Mouse (Mus musculus) G1E (cell line): ENCODE data around the gene Cpne7. TPM values are rescaled to one million over a fixed set of nuclear protein-coding genes. Genes with fewer than 3 reads are reported as not detected.

Source experiments
- ATAC-seq: 2 replicates; pipeline ENCODE4 v1.8.0; 2016; ENCODE audit warnings: mild to moderate bottlenecking; ENCODE audit not compliant: insufficient number of reproducible peaks, poor library complexity, low FRiP score, severe bottlenecking; ENCODE audit errors: extremely low read depth
- DNase-seq: peaks from one replicate; pipeline ENCODE4 v3.0.0; 2012; ENCODE audit warnings: low spot score
- H3K27me3 ChIP-seq: 2 replicates; pipeline ENCODE4 v1.6.1; 2012; ENCODE audit warnings: mild to moderate bottlenecking, low read length, inconsistent platforms; ENCODE audit not compliant: insufficient read depth
- H3K36me3 ChIP-seq: replicated peaks from 2 replicates; pipeline ENCODE3; 2012; ENCODE audit warnings: mild to moderate bottlenecking, inconsistent platforms
- H3K4me1 ChIP-seq: 2 replicates; pipeline ENCODE4 v1.6.1; 2012; ENCODE audit warnings: low read depth, low read length, inconsistent platforms, mixed read lengths; ENCODE audit not compliant: insufficient read depth
- H3K4me3 ChIP-seq: 2 replicates; pipeline ENCODE4 v1.5.1; 2012; ENCODE audit warnings: low read depth, mild to moderate bottlenecking, inconsistent platforms, low read length, moderate library complexity, mixed read lengths
- H3K9me3 ChIP-seq: replicated peaks from 2 replicates; pipeline ENCODE4 v1.6.1; 2012; ENCODE audit warnings: inconsistent platforms
- CTCF ChIP-seq: IDR thresholded peaks from 2 replicates; pipeline ENCODE4 v1.5.1; 2012; ENCODE audit warnings: low read depth, low read length, inconsistent platforms, mixed read lengths
- GATA1 ChIP-seq: IDR thresholded peaks from 2 replicates; pipeline ENCODE4 v1.6.1; 2012; ENCODE audit warnings: borderline replicate concordance, low read length, inconsistent platforms, mixed read lengths
- GATA2 ChIP-seq: IDR thresholded peaks from 2 replicates; pipeline ENCODE4 v1.6.1; 2012; ENCODE audit warnings: low read depth, low read length, inconsistent platforms, borderline replicate concordance
- POLR2AphosphoS5 ChIP-seq: IDR thresholded peaks from 2 replicates; pipeline ENCODE4 v1.6.1; 2012; ENCODE audit warnings: low read depth, low read length, inconsistent platforms; ENCODE audit not compliant: insufficient replicate concordance
- TAL1 ChIP-seq: conservative IDR thresholded peaks from 2 replicates; pipeline ENCODE4 v1.6.1; 2012; ENCODE audit warnings: low read depth, low read length, inconsistent platforms, mixed read lengths
- polyA plus RNA-seq: library from polyadenylated mRNA; stranded (reverse); fragments of >175 nt; gene quantifications from 2 replicates; pipeline ENCODE4 v1.2.3, GENCODE M21; 2012
- total RNA-seq, 2 experiments: library from RNA; stranded (forward) in 1 of 2; stranded (reverse) in 1 of 2; fragments of 200-1000 nt in 1 of 2; fragments of >200 nt in 1 of 2; fragmentation: Nextera tagmentation in 1 of 2; gene quantifications; 2 replicates each; pipeline ENCODE4 v1.2.3; 2014 to 2017

Cpne7 gene
- total and polyA plus RNA-seq, 3 experiments, result 3.1 to 11.1 (median 3.6) TPM

DNA sequence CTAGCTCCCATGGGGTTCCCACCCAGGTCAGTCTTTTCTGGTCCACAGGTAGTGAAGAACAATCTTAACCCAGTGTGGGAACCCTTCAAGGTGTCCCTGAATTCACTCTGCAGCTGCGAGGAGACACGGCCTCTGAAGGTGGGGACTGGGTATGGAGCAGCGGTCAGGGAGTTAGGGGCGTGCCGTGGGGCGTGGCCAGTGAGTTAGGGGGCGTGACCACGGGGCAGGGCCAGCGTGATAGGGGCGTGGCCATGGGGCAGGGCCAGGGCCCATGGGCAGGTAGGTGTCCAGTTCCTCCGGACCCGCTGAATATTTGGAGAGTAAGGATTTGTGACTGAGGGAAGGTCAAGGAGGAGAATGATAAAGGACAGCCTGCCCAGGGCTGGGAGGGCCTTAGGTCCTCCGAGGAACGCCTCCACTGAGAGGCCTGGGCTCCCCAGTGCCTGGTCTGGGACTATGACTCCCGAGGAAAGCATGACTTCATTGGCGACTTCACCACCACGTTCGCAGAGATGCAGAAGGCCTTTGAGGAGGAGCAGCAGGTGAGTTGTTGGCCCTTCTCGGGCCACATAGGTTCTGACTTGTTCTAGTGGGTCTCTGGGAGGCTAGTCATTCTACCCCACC lies 9.1 kb downstream of the Cpne7 start:
- no peak for DNase-seq
- ATAC-seq, result no peak
- no peak overlapping the region for H3K4me3 ChIP-seq
- no peak for TF ChIP-seq CTCF
- TF ChIP-seq GATA2, result no peak
- TF ChIP-seq TAL1, result no peak
- TF ChIP-seq POLR2AphosphoS5, result no peak
- no peak for TF ChIP-seq GATA1
- no peaks in the 10 kb centered on the region for H3K9me3 ChIP-seq
- H3K36me3 ChIP-seq, result peaks cover 81% of the 10 kb centered on the region
- H3K4me1 ChIP-seq, result peaks cover 32% of the 10 kb centered on the region
- no peaks in the 10 kb centered on the region for H3K27me3 ChIP-seq

DNA sequence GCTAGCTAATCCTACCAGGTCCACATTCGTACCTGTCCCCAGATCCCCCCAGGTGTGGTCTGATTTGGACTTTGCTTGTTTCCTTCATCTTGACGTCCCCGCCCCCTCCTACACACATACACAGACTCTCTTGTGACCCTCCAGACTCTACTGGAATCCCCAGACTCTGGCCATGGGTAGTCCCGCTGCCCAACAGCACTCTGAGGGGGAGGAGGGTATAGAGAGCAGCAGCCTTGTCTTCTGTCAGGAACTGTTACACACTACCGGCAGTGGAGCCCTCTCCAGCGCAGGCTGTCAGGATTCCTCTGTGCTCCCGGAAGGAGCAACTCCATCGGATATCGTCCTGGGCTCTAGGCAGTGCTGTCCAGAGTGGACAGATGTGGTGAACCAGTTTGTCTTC lies 13.9 kb downstream of the Cpne7 start:
- Histone ChIP-seq H3K4me3 (no peak overlapping the region), H3K4me1 (peaks cover 15% of the 10 kb centered on the region), H3K9me3 (peaks cover 3% of the 10 kb centered on the region), H3K36me3 (peaks cover 50% of the 10 kb centered on the region), H3K27me3 (no peaks in the 10 kb centered on the region; the same call in 1 of the 2 replicates)
- TF ChIP-seq CTCF, result no peak
- TF ChIP-seq GATA2, result no peak
- no peak for TF ChIP-seq POLR2AphosphoS5
- no peak for TF ChIP-seq GATA1
- no peak for DNase-seq
- no peak for ATAC-seq

DNA sequence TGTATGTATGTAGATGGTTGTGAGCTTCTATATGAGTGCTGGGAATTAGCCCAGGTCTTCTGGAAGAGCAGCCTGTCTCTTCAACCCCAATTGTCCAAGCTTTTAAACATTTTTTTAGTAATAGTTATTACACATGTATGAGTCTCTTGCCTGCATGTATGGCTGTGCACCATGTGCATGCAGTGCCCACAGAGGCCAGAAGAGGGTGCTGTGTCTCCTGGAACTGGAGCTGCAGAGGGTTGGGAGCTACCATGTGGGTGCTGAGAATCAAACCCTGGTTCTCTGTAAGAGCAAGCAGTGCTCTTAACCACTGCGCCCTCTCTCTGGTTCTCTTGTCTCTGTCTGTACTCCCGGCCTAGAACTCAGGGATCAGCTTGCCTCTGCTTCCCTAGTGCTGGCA lies 15.8 kb downstream of the Cpne7 start:
- Histone ChIP-seq H3K27me3 (peaks cover 8% of the 10 kb centered on the region), H3K36me3 (peaks cover 33% of the 10 kb centered on the region), H3K9me3 (peaks cover 3% of the 10 kb centered on the region), H3K4me3 (no peak overlapping the region), H3K4me1 (peaks cover 7% of the 10 kb centered on the region; the same call in 1 of the 2 replicates)
- DNase-seq (no peak), ATAC-seq (no peak)
- TF ChIP-seq GATA2 (no peak), GATA1 (no peak), CTCF (no peak), TAL1 (no peak), POLR2AphosphoS5 (no peak)

DNA sequence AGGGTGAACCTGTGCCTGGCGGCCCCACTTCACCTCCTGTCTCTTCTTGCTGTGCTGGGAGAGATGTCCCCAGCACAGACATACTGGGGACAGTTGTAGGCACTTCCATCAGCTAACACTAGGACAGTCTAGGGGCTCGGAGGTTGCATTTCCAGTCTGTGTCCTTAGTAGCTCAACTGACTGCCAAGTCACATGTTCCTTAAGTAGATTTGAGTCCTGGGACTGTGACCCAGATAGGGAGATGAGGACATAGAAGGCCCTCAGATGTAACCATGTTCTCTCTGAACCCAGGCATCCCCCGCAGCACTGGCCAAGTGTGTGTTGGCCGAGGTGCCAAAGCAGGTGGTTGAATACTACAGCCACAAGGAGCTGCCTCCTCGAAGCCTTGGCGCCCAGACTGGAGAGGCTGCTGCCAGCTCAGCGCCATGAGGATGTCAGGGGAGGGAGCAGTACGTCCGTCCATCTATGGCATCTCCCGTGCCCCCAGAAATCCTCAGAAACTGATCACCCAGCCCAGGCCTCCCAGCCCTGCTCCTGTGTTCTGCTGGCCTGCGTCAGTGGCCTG lies 17.1 kb downstream of the Cpne7 start:
- no peak for ATAC-seq
- no peak overlapping the region for H3K4me3 ChIP-seq
- peaks cover 3% of the 10 kb centered on the region for H3K9me3 ChIP-seq
- peaks cover 21% of the 10 kb centered on the region for H3K36me3 ChIP-seq
- no peak for DNase-seq
- peaks cover 11% of the 10 kb centered on the region for H3K27me3 ChIP-seq
- peaks cover 4% of the 10 kb centered on the region; the same call in 1 of the 2 replicates for H3K4me1 ChIP-seq
- TF ChIP-seq GATA1, result no peak
- TF ChIP-seq TAL1, result no peak
- TF ChIP-seq CTCF, result no peak
- TF ChIP-seq GATA2, result no peak
- TF ChIP-seq POLR2AphosphoS5, result no peak

DNA sequence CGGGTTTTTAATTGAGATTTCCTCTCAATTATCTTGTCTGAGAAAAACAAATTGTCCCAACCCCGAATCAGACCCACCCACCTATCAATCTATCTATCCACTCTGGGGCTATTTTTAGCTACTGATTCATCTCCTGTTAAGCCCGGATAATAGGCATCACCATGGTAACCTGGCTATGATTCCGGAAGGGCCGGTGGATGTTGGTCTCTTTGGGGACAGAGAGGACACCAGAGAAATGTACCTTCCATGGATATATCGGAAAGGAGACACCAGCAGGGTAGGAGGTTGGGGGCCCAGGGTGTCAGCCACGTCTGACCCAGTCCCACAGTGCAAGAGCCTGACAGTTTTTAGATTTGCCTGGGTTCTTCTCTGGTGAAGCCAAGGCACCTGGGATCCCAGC lies 18.2 kb downstream of the Cpne7 start:
- Histone ChIP-seq H3K36me3 (peaks cover 10% of the 10 kb centered on the region), H3K4me3 (no peak overlapping the region), H3K9me3 (peaks cover 10% of the 10 kb centered on the region), H3K4me1 (peaks cover 4% of the 10 kb centered on the region; the same call in 1 of the 2 replicates), H3K27me3 (peaks cover 17% of the 10 kb centered on the region)
- ATAC-seq, result no peak
- TF ChIP-seq POLR2AphosphoS5 (no peak), CTCF (no peak), TAL1 (no peak), GATA1 (no peak), GATA2 (no peak)
- DNase-seq, result no peak

DNA sequence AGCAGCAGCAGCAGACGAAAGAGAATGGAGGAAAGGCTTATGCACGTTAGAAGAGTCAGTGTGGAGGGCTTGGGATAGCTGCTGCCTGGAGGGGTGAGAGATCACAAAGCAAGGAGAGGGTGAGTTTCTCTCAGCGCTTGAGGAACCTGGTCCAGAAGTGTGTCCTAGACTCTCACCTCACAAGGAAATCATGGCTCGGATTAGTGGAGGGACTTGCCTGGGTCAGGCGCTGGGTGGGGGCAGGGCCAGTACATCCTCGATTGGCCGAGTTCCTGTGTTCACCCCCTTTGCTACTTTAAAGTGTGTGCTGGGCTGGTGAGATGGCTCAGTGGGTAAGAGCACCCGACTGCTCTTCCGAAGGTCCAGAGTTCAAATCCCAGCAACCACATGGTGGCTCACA lies 18.6 kb downstream of the Cpne7 start:
- no peak for ATAC-seq
- TF ChIP-seq CTCF, result no peak
- TF ChIP-seq GATA2, result no peak
- no peak for TF ChIP-seq TAL1
- TF ChIP-seq GATA1, result no peak
- no peak for TF ChIP-seq POLR2AphosphoS5

More for the DNA sequence above, 18.6 kb downstream of the Cpne7 start:
- Histone ChIP-seq H3K4me1 (peaks cover 4% of the 10 kb centered on the region; the same call in 1 of the 2 replicates), H3K4me3 (no peak overlapping the region), H3K9me3 (peaks cover 10% of the 10 kb centered on the region), H3K36me3 (peaks cover 10% of the 10 kb centered on the region), H3K27me3 (peaks cover 17% of the 10 kb centered on the region)
- no peak for DNase-seq
